Mouse (Mus musculus) heart, postnatal 0 days (tissue): ENCODE measurements around the gene Lif. TPM values are rescaled to one million over a fixed set of nuclear protein-coding genes. Genes with fewer than 3 reads are reported as not detected.

Source experiments
- ATAC-seq: fragments of 200-750 bp; cut with Nextera tagmentation; 2 replicates; pipeline ENCODE4 v1.8.0; 2017; ENCODE audit warnings: low read depth, moderate number of reproducible peaks, moderate library complexity; ENCODE audit not compliant: insufficient read depth
- DNase-seq: peaks from one replicate; pipeline ENCODE4 v3.0.0-alpha.2; 2016; ENCODE audit warnings: low spot score
- H3K27ac ChIP-seq: fragments of 300-500 bp; sonication (generic); 2 replicates; pipeline ENCODE4 v1.5.1; 2014; ENCODE audit warnings: low read depth, mild to moderate bottlenecking
- H3K27me3 ChIP-seq: fragments of 300-500 bp; sonication (generic); 2 replicates; pipeline ENCODE4 v1.6.1; 2014; ENCODE audit warnings: low read length, mixed read lengths; ENCODE audit not compliant: control insufficient read depth, insufficient read depth
- H3K36me3 ChIP-seq: fragments of 300-500 bp; sonication (generic); replicated peaks from 2 replicates; pipeline ENCODE4 v1.6.1; 2014; ENCODE audit warnings: low read length, mixed read lengths; ENCODE audit not compliant: control insufficient read depth, insufficient read depth
- H3K4me1 ChIP-seq: fragments of 300-500 bp; sonication (generic); 2 replicates; pipeline ENCODE4 v1.6.1; 2014; ENCODE audit warnings: antibody characterized with exemption; ENCODE audit not compliant: control insufficient read depth, insufficient read depth
- H3K4me2 ChIP-seq: fragments of 300-500 bp; sonication (generic); 2 replicates; pipeline ENCODE4 v1.6.1; 2014; ENCODE audit warnings: low read depth, mild to moderate bottlenecking, low read length, moderate library complexity
- H3K4me3 ChIP-seq: fragments of 300-500 bp; sonication (generic); 2 replicates; pipeline ENCODE4 v1.5.1; 2014; ENCODE audit warnings: low read depth, low read length
- H3K9ac ChIP-seq: fragments of 300-500 bp; sonication (generic); replicated peaks from 2 replicates; pipeline ENCODE4 v1.6.1; 2014; ENCODE audit warnings: low read depth, low read length, mixed read lengths
- H3K9me3 ChIP-seq: fragments of 300-500 bp; sonication (generic); replicated peaks from 2 replicates; pipeline ENCODE4 v1.6.1; 2016; ENCODE audit warnings: low read length; ENCODE audit not compliant: control insufficient read depth
- CTCF ChIP-seq: IDR thresholded peaks from 2 replicates; pipeline ENCODE4 v1.5.1; 2016; ENCODE audit warnings: antibody characterized with exemption, control low read depth, low read depth
- EP300 ChIP-seq: IDR thresholded peaks from 2 replicates; pipeline ENCODE4 v1.6.1; 2016; ENCODE audit warnings: antibody characterized with exemption, low read depth
- WGBS: fragments of 180-500 bp; shearing (Covaris S2); extraction: QIAGEN DNeasy Blood & Tissue Kit; methylation state at CpG from one replicate; pipeline ENCODE4 v1.1.7; 2014; 5-methylcytosine and 5-hydroxymethylcytosine counted together
- polyA plus RNA-seq: library from polyadenylated mRNA; unstranded; fragments of >200 nt; fragmentation: Nextera tagmentation; extraction: Ambion mirVana; gene quantifications from 2 replicates; pipeline ENCODE4 v1.2.1, GENCODE M21; 2015
- total RNA-seq: library from RNA; depleted of rRNA; stranded (reverse); fragments of >200 nt; gene quantifications from 2 replicates; pipeline ENCODE4 v1.2.3, GENCODE M21; 2014; ENCODE audit warnings: low replicate concordance

Lif gene
- total and polyA plus RNA-seq, 2 experiments from 2014 or later: 0.71 to 0.73 TPM

GRCm38 (mm10) chr11:4261188-4261494 lies 3.8 kb downstream of the Lif start:
- WGBS: 49% methylated on average over 7 of the region's 7 CpGs
- Histone ChIP-seq H3K4me3 (no peak overlapping the region), H3K27ac (0 out of 2 replicates have a peak overlapping the region, but pooled peaks have one; percentile 13), H3K9ac (no peak overlapping the region), H3K4me1 (peaks cover 36% of the 10 kb centered on the region), H3K4me2 (no peak overlapping the region), H3K27me3 (peaks cover 15% of the 10 kb centered on the region), H3K9me3 (no peaks in the 10 kb centered on the region), H3K36me3 (no peaks in the 10 kb centered on the region)
- ATAC-seq (peak; percentile 21; the same call in 1 of the 2 replicates), DNase-seq (peak; percentile 27)
- TF ChIP-seq EP300 (no peak), CTCF (peak; percentile 42)

GRCm38 (mm10) chr11:4261969-4262368 lies 4.6 kb downstream of the Lif start:
- no peak overlapping the region for H3K9ac ChIP-seq
- H3K27me3 ChIP-seq: peaks cover 17% of the 10 kb centered on the region
- H3K4me3 ChIP-seq: no peak overlapping the region
- H3K27ac ChIP-seq: no peak overlapping the region
- TF ChIP-seq CTCF (peak; percentile 55), EP300 (no peak)
- no peaks in the 10 kb centered on the region for H3K9me3 ChIP-seq
- peak; percentile 66 for ATAC-seq
- H3K36me3 ChIP-seq: no peaks in the 10 kb centered on the region
- peaks cover 39% of the 10 kb centered on the region for H3K4me1 ChIP-seq
- 8% methylated on average over 5 of the region's 5 CpGs for WGBS
- no peak overlapping the region for H3K4me2 ChIP-seq
- peak; percentile 88 for DNase-seq

- no peak for TF ChIP-seq EP300
- Histone ChIP-seq H3K4me3 (no peak overlapping the region), H3K27ac (no peak overlapping the region), H3K4me2 (no peak overlapping the region), H3K4me1 (peaks cover 39% of the 10 kb centered on the region), H3K9me3 (no peaks in the 10 kb centered on the region), H3K36me3 (no peaks in the 10 kb centered on the region), H3K27me3 (peaks cover 26% of the 10 kb centered on the region), H3K9ac (no peak overlapping the region)
- WGBS: 26% methylated on average over 7 of the region's 7 CpGs
- ATAC-seq: no peak
- DNase-seq: no peak
Observed at GRCm38 (mm10) chr11:4262847-4263246, 5.5 kb downstream of the Lif start.

GRCm38 (mm10) chr11:4263296-4263695 lies 5.9 kb downstream of the Lif start:
- H3K27me3 ChIP-seq: peaks cover 30% of the 10 kb centered on the region
- ATAC-seq: no peak
- no peak for DNase-seq
- WGBS: 40% methylated on average over 1 of the region's 1 CpGs
- no peak overlapping the region for H3K4me3 ChIP-seq
- TF ChIP-seq EP300 (no peak), CTCF (no peak)
- no peak overlapping the region for H3K27ac ChIP-seq
- no peak overlapping the region for H3K9ac ChIP-seq
- H3K4me2 ChIP-seq: no peak overlapping the region
- H3K4me1 ChIP-seq: peaks cover 39% of the 10 kb centered on the region
- no peaks in the 10 kb centered on the region for H3K36me3 ChIP-seq
- no peaks in the 10 kb centered on the region for H3K9me3 ChIP-seq

- peaks cover 39% of the 10 kb centered on the region for H3K4me1 ChIP-seq
- no peak for ATAC-seq
Observed at GRCm38 (mm10) chr11:4264066-4264465, 6.7 kb downstream of the Lif start.

More at GRCm38 (mm10) chr11:4264066-4264465, 6.7 kb downstream of the Lif start:
- TF ChIP-seq CTCF (no peak), EP300 (no peak)
- peaks cover 33% of the 10 kb centered on the region for H3K27me3 ChIP-seq
- H3K4me3 ChIP-seq: no peak overlapping the region
- 63% methylated on average over 7 of the region's 7 CpGs for WGBS
- no peak overlapping the region for H3K4me2 ChIP-seq
- H3K36me3 ChIP-seq: no peaks in the 10 kb centered on the region
- no peaks in the 10 kb centered on the region for H3K9me3 ChIP-seq
- peak; percentile 18 for DNase-seq
- H3K27ac ChIP-seq: no peak overlapping the region
- no peak overlapping the region for H3K9ac ChIP-seq
